Mouse (Mus musculus) limb, embryonic 11.5 days (tissue): Measurements from ENCODE around the gene Rap1b. TPM values are rescaled to one million over a fixed set of nuclear protein-coding genes. Genes with fewer than 3 reads are reported as not detected.

Experiments
- ATAC-seq: fragments of 200-750 bp; cut with Nextera tagmentation; 2 replicates; pipeline ENCODE4 v1.8.0; 2017; ENCODE audit warnings: low read depth; ENCODE audit not compliant: insufficient number of reproducible peaks, low FRiP score, low TSS enrichment
- DNase-seq: peaks from one replicate; pipeline ENCODE4 v3.0.0-alpha.2; 2015; ENCODE audit warnings: low spot score
- H3K27ac ChIP-seq: fragments of 300-500 bp; sonication (generic); replicated peaks from 2 replicates; pipeline ENCODE4 v1.5.1; 2014; ENCODE audit warnings: low read depth, mild to moderate bottlenecking, low read length
- H3K27me3 ChIP-seq: fragments of 300-500 bp; sonication (generic); 2 replicates; pipeline ENCODE4 v1.6.1; 2014; ENCODE audit warnings: mild to moderate bottlenecking, low read length, mixed read lengths; ENCODE audit not compliant: control insufficient read depth, insufficient read depth
- H3K36me3 ChIP-seq: fragments of 300-500 bp; sonication (generic); 2 replicates; pipeline ENCODE4 v1.6.1; 2014; ENCODE audit warnings: mild to moderate bottlenecking, low read length, moderate library complexity, mixed read lengths; ENCODE audit not compliant: control insufficient read depth, insufficient read depth
- H3K4me1 ChIP-seq: fragments of 300-500 bp; sonication (generic); 2 replicates; pipeline ENCODE4 v1.6.1; 2014; ENCODE audit warnings: low read length, mixed read lengths; ENCODE audit not compliant: control insufficient read depth, insufficient read depth
- H3K4me2 ChIP-seq: fragments of 300-500 bp; sonication (generic); 2 replicates; pipeline ENCODE4 v1.6.1; 2014; ENCODE audit warnings: low read depth, mild to moderate bottlenecking, moderate library complexity; ENCODE audit not compliant: severe bottlenecking
- H3K4me3 ChIP-seq: fragments of 300-500 bp; sonication (generic); 2 replicates; pipeline ENCODE4 v1.5.1; 2014; ENCODE audit warnings: low read depth, low read length
- H3K9ac ChIP-seq: fragments of 300-500 bp; sonication (generic); 2 replicates; pipeline ENCODE4 v1.6.1; 2014; ENCODE audit warnings: mild to moderate bottlenecking, low read length
- H3K9me3 ChIP-seq: fragments of 300-500 bp; sonication (generic); 2 replicates; pipeline ENCODE4 v1.6.1; 2016; ENCODE audit warnings: low read length; ENCODE audit not compliant: control insufficient read depth
- WGBS: fragments of 180-500 bp; shearing (Covaris S2); extraction: QIAGEN DNeasy Blood & Tissue Kit; methylation state at CpG from one replicate; pipeline ENCODE4 v1.1.7; 2014; 5-methylcytosine and 5-hydroxymethylcytosine counted together
- polyA plus RNA-seq: library from polyadenylated mRNA; unstranded; fragments of >200 nt; fragmentation: Nextera tagmentation; extraction: Ambion mirVana; gene quantifications from 2 replicates; pipeline ENCODE4 v1.2.1, GENCODE M21; 2014

Gene Rap1b
- polyA plus RNA-seq, 1 experiment from 2014 or later: 167 TPM

- Histone ChIP-seq H3K36me3 (peaks cover 33% of the 10 kb centered on the region), H3K4me2 (no peak overlapping the region), H3K9me3 (no peaks in the 10 kb centered on the region), H3K27me3 (no peaks in the 10 kb centered on the region), H3K9ac (no peak overlapping the region), H3K27ac (no peak overlapping the region), H3K4me3 (no peak overlapping the region), H3K4me1 (no peaks in the 10 kb centered on the region)
- DNase-seq (no peak), ATAC-seq (no peak)
- WGBS: 87% methylated on average over 12 of the region's 12 CpGs
Measured at GRCm38 (mm10) chr10:117778328-117778910, 67.4 kb downstream of the Rap1b start.

GRCm38 (mm10) chr10:117777501-117778327, 68.1 kb downstream of the Rap1b start:
- Histone ChIP-seq H3K9ac (no peak overlapping the region), H3K27me3 (no peaks in the 10 kb centered on the region), H3K4me1 (no peaks in the 10 kb centered on the region), H3K27ac (no peak overlapping the region), H3K4me2 (no peak overlapping the region), H3K36me3 (peaks cover 35% of the 10 kb centered on the region), H3K9me3 (no peaks in the 10 kb centered on the region), H3K4me3 (no peak overlapping the region)
- no peak for DNase-seq
- no peak for ATAC-seq
- 94% methylated on average over 17 of the region's 17 CpGs for WGBS

DNA sequence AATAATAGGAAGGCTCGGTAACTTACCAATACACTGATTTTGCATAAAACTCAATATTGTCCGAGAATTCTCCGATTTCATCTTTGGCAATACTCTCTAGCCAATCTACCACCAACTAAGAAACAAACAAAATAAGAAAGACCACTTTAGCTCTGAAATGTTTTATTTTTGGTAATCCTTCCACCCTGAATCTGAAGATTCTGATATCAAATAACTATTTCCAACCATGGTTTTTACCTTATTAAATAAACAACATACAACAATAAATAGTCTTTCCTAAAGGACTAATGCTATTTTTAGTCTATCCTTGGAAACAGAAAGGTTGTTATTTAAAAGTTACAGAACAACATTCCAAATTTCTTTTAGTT, 68.7 kb downstream of the Rap1b start:
- Histone ChIP-seq H3K9ac (no peak overlapping the region), H3K4me1 (no peaks in the 10 kb centered on the region), H3K9me3 (no peaks in the 10 kb centered on the region), H3K27me3 (no peaks in the 10 kb centered on the region), H3K27ac (no peak overlapping the region), H3K36me3 (peaks cover 37% of the 10 kb centered on the region), H3K4me3 (no peak overlapping the region), H3K4me2 (no peak overlapping the region)
- DNase-seq: no peak
- 93% methylated on average over 3 of the region's 3 CpGs for WGBS
- no peak for ATAC-seq

DNA sequence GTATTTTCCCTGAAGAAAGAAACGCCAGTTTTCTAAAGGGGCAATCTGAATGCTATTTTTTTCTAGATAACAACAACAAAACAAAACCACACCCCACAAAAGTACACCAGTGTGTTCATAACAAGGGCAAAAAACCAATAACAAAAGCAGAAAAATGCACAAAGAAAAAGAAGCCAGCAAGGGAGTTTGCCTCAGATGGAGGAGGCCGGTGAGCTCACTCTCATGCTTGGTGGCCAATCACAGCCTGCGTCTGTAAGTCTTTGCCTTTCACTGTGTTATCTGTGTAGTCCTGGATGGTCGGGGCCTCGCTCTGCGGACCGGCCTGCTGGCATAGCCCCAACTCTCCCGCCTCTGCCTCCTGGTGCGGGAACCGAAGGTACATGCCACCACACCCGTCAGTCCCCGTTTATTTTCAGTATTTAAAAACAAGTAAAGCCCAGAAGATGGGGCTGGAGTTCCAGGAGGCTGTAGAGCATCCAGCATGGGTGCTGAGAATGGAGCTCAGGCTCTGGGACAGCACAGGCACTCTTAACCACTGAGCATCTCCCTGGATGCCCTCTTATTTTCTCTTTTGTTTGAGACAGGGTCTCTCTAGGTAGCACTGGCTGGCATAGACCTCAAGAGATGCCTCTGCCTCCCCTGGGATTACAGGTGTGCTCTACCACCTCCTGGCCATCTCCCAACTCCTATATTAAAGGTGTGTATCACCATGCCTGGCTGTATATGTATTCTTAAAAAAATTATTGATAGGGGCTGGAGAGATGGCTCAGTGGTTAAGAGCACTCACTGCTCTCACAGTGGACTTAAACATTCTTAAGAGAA, 69.3 kb downstream of the Rap1b start:
- no peak overlapping the region for H3K9ac ChIP-seq
- H3K4me1 ChIP-seq: no peaks in the 10 kb centered on the region
- peaks cover 37% of the 10 kb centered on the region for H3K36me3 ChIP-seq
- WGBS: 95% methylated on average over 12 of the region's 12 CpGs
- no peak for ATAC-seq
- no peak overlapping the region for H3K4me3 ChIP-seq
- DNase-seq: no peak
- H3K4me2 ChIP-seq: no peak overlapping the region
- no peaks in the 10 kb centered on the region for H3K27me3 ChIP-seq
- no peaks in the 10 kb centered on the region for H3K9me3 ChIP-seq
- no peak overlapping the region for H3K27ac ChIP-seq

GRCm38 (mm10) chr10:117775401-117776144, 70.3 kb downstream of the Rap1b start:
- no peak for DNase-seq
- H3K9me3 ChIP-seq: no peaks in the 10 kb centered on the region

DNA sequence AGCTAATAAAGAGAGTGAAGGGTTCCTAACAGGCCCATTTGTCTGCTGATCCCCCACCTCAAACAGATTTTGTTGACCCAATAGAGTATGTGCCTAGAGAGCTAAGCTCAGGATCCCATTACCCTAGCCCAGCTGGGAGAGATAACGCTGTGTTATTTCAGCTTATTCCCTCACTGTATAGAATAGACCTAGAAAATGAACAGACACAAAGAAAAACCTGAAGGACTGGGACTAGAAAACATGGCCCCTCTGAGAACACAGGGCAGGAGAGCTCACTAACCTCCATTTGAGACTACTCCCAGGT, 71.1 kb downstream of the Rap1b start:
- H3K4me1 ChIP-seq: no peaks in the 10 kb centered on the region
- H3K27ac ChIP-seq: no peak overlapping the region
- peaks cover 36% of the 10 kb centered on the region for H3K36me3 ChIP-seq
- H3K9me3 ChIP-seq: no peaks in the 10 kb centered on the region
- 94% methylated on average over 1 of the region's 1 CpGs for WGBS
- no peak for DNase-seq
- no peak for ATAC-seq
- no peak overlapping the region for H3K4me3 ChIP-seq
- H3K27me3 ChIP-seq: no peaks in the 10 kb centered on the region
- no peak overlapping the region for H3K4me2 ChIP-seq
- no peak overlapping the region for H3K9ac ChIP-seq

More at GRCm38 (mm10) chr10:117775401-117776144, 70.3 kb downstream of the Rap1b start:
- Histone ChIP-seq H3K27me3 (no peaks in the 10 kb centered on the region), H3K9ac (no peak overlapping the region), H3K36me3 (peaks cover 36% of the 10 kb centered on the region), H3K4me3 (no peak overlapping the region), H3K27ac (no peak overlapping the region), H3K4me1 (no peaks in the 10 kb centered on the region), H3K4me2 (no peak overlapping the region)
- 88% methylated on average over 6 of the region's 6 CpGs for WGBS
- no peak for ATAC-seq

DNA sequence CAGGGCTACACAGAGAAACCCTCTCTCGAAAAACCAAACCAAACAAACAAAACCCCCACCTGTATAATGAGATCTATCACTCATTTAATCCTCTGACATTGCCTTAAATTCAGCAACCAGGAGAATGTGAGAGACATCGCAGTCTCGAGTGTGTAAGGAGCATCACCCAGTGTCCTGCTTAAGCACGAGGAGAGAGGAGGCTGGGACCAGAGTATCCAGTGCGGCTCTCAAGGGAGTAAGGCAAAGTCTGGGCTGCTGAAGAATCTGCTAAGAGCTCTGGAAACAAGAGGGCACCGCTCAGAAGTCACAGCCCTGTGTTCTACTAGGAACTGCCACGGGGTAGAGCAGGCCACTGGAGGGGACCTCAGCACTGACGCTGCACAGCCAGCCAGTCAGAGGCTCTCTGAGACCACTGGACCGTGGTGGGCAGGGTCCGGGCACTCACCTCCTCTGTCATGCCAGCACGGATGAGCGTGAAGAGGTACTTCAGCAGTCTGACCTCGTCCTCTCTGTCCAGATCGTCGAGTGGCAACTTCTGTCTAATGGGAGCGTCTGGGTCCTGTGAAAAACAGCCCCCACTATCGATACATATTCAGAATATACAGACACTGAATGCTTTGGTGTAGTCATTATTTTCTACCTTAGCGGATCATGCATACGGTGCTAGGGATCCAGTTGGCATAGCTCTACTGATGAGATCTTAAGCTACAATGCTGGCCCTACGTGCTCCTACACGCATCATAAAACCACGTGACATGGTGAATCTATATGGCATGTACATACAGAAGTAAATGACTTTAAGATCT, 71.6 kb downstream of the Rap1b start:
- Histone ChIP-seq H3K9ac (no peak overlapping the region), H3K4me2 (no peak overlapping the region), H3K9me3 (no peaks in the 10 kb centered on the region), H3K4me1 (no peaks in the 10 kb centered on the region), H3K27ac (no peak overlapping the region), H3K36me3 (peaks cover 38% of the 10 kb centered on the region), H3K27me3 (no peaks in the 10 kb centered on the region), H3K4me3 (no peak overlapping the region)
- DNase-seq (no peak), ATAC-seq (no peak)
- WGBS: 95% methylated on average over 22 of the region's 22 CpGs
